8 mouse cellular contexts compared by ENCODE assay signal in genomic region chr1:171150838-171151391, GRCm38 (mm10). TPM values are rescaled to one million over a fixed set of nuclear protein-coding genes. Genes with fewer than 3 reads are reported as not detected.
DNase-seq lines count a peak whose midpoint lies in the region; ATAC-seq lines count a peak whose summit lies in the region.

No protein-coding gene starts in this region.

- peak overlapping the region; percentile 96 for H3K4me3 ChIP-seq in forebrain, embryonic 10.5 days
- H3K4me3 ChIP-seq in hindbrain, embryonic 15.5 days: peak overlapping the region; percentile 77
- peak overlapping the region; percentile 99 for H3K4me3 ChIP-seq in limb, embryonic 15.5 days
- peak overlapping the region; percentile 85 for H3K4me3 ChIP-seq in neural tube, embryonic 12.5 days

- peaks cover 2% of the 10 kb centered on the region for H3K36me3 ChIP-seq in forebrain, embryonic 10.5 days (replicated peaks)
- H3K36me3 ChIP-seq in hindbrain, embryonic 15.5 days: no peaks in the 10 kb centered on the region
- H3K36me3 ChIP-seq in limb, embryonic 15.5 days: peaks cover 2% of the 10 kb centered on the region; the same call in 1 of the 2 replicates
- H3K36me3 ChIP-seq in neural tube, embryonic 12.5 days: 0 out of 2 replicates have a peak, but pooled peaks cover 1% of the 10 kb centered on the region

- no peaks in the 10 kb centered on the region for H3K9me3 ChIP-seq in forebrain, embryonic 10.5 days
- no peaks in the 10 kb centered on the region for H3K9me3 ChIP-seq in hindbrain, embryonic 15.5 days
- no peaks in the 10 kb centered on the region for H3K9me3 ChIP-seq in limb, embryonic 15.5 days
- H3K9me3 ChIP-seq in neural tube, embryonic 12.5 days: no peaks in the 10 kb centered on the region

- peaks cover 11% of the 10 kb centered on the region for H3K27me3 ChIP-seq in forebrain, embryonic 10.5 days (ENCODE audit: poor library complexity, severe bottlenecking)
- H3K27me3 ChIP-seq in hindbrain, embryonic 15.5 days: no peaks in the 10 kb centered on the region
- peaks cover 3% of the 10 kb centered on the region for H3K27me3 ChIP-seq in limb, embryonic 15.5 days
- H3K27me3 ChIP-seq in neural tube, embryonic 12.5 days (replicated peaks): no peaks in the 10 kb centered on the region

- peaks cover 29% of the 10 kb centered on the region for H3K4me1 ChIP-seq in forebrain, embryonic 10.5 days
- H3K4me1 ChIP-seq in hindbrain, embryonic 15.5 days (replicated peaks): peaks cover 22% of the 10 kb centered on the region
- H3K4me1 ChIP-seq in limb, embryonic 15.5 days: peaks cover 14% of the 10 kb centered on the region
- peaks cover 13% of the 10 kb centered on the region for H3K4me1 ChIP-seq in neural tube, embryonic 12.5 days

- 6% methylated on average over 18 of the region's 18 CpGs for WGBS in forebrain, embryonic 10.5 days
- 5% methylated on average over 18 of the region's 18 CpGs for WGBS in hindbrain, embryonic 15.5 days
- 3% methylated on average over 18 of the region's 18 CpGs for WGBS in limb, embryonic 15.5 days
- 8% methylated on average over 18 of the region's 18 CpGs for WGBS in neural tube, embryonic 12.5 days

- peak; percentile 15 for ATAC-seq in activated CD4-positive, CD25-positive, alpha-beta regulatory T cell, adult 4 months
- ATAC-seq in hindbrain, embryonic 15.5 days (ENCODE audit: low FRiP score, low read depth): peak; percentile 56
- no peak for ATAC-seq in limb, embryonic 15.5 days (ENCODE audit: insufficient number of reproducible peaks, low FRiP score, low TSS enrichment, low read depth)
- peak; percentile 35; the same call in 1 of the 2 replicates for ATAC-seq in neural tube, embryonic 12.5 days (ENCODE audit: low FRiP score, low read depth)

- peak overlapping the region; percentile 88 for H3K4me2 ChIP-seq in hindbrain, embryonic 15.5 days
- H3K4me2 ChIP-seq in limb, embryonic 15.5 days: peak overlapping the region; percentile 85
- peak overlapping the region; percentile 78 for H3K4me2 ChIP-seq in neural tube, embryonic 12.5 days (replicated peaks)

- peak overlapping the region; percentile 92 for H3K27ac ChIP-seq in forebrain, embryonic 10.5 days
- peak overlapping the region; percentile 83 for H3K27ac ChIP-seq in hindbrain, embryonic 15.5 days (replicated peaks)
- peak overlapping the region; percentile 90 for H3K27ac ChIP-seq in limb, embryonic 15.5 days
- H3K27ac ChIP-seq in neural tube, embryonic 12.5 days: no peak overlapping the region

- peak overlapping the region; percentile 45 for H3K9ac ChIP-seq in hindbrain, embryonic 15.5 days
- H3K9ac ChIP-seq in limb, embryonic 15.5 days: peak overlapping the region; percentile 90
- H3K9ac ChIP-seq in neural tube, embryonic 12.5 days: peak overlapping the region; percentile 43; the same call in 1 of the 2 replicates

- DNase-seq in kidney, postnatal 10 days: peak; percentile 20
- DNase-seq in kidney, adult 9 months: no peak
- DNase-seq in forebrain, embryonic 10.5 days (ENCODE audit: extremely low spot score, low spot score): peak; percentile 19
- DNase-seq in gastrocnemius, postnatal 10 days: no peak

RNA-seq across cellular contexts. Expression of gene Mpz, which starts 0.4 kb away (rescaled TPM):
- polyA plus RNA-seq in activated CD4-positive, CD25-positive, alpha-beta regulatory T cell, adult 4 months (2017; shearing (Covaris generic)): not detected
- 0.16 and 0.22 TPM in 2 replicates for polyA plus RNA-seq in forebrain, embryonic 10.5 days (2016; fragmentation: Nextera tagmentation; extraction: Ambion mirVana)
- 4.2 and 7.7 TPM in 2 replicates for polyA plus RNA-seq in hindbrain, embryonic 15.5 days (2015; fragmentation: Nextera tagmentation; extraction: Ambion mirVana)
- polyA plus RNA-seq in limb, embryonic 15.5 days (2015; fragmentation: Nextera tagmentation; extraction: Ambion mirVana): 6.8 and 9.3 TPM in 2 replicates
- polyA plus RNA-seq in neural tube, embryonic 12.5 days (2016; fragmentation: Nextera tagmentation; extraction: Ambion mirVana): 6.5 and 7.8 TPM in 2 replicates
- 100 to 1,000 TPM; 478 to 752 TPM for total RNA-seq in gastrocnemius, postnatal 10 days (2021)

RNA-seq across cellular contexts. Expression of gene Sdhc, which starts 0.5 kb away (rescaled TPM):
- 100 to 1,000 TPM; 102 to 131 TPM for polyA plus RNA-seq in activated CD4-positive, CD25-positive, alpha-beta regulatory T cell, adult 4 months (2017; shearing (Covaris generic))
- polyA plus RNA-seq in forebrain, embryonic 10.5 days (2016; fragmentation: Nextera tagmentation; extraction: Ambion mirVana): 266 and 273 TPM in 2 replicates
- 290 and 297 TPM in 2 replicates for polyA plus RNA-seq in hindbrain, embryonic 15.5 days (2015; fragmentation: Nextera tagmentation; extraction: Ambion mirVana)
- 235 and 256 TPM in 2 replicates for polyA plus RNA-seq in limb, embryonic 15.5 days (2015; fragmentation: Nextera tagmentation; extraction: Ambion mirVana)
- polyA plus RNA-seq in neural tube, embryonic 12.5 days (2016; fragmentation: Nextera tagmentation; extraction: Ambion mirVana): 228 and 233 TPM in 2 replicates
- total RNA-seq in gastrocnemius, postnatal 10 days (2021): 100 to 1,000 TPM; 568 to 707 TPM

RNA-seq across cellular contexts. Expression of gene Cfap126, which starts 37.2 kb away (rescaled TPM):
- polyA plus RNA-seq in activated CD4-positive, CD25-positive, alpha-beta regulatory T cell, adult 4 months (2017; shearing (Covaris generic)): 1 to 10 TPM; 2.1 to 2.4 TPM
- polyA plus RNA-seq in forebrain, embryonic 10.5 days (2016; fragmentation: Nextera tagmentation; extraction: Ambion mirVana): 2.2 and 2.8 TPM in 2 replicates
- 7.7 and 14.1 TPM in 2 replicates for polyA plus RNA-seq in hindbrain, embryonic 15.5 days (2015; fragmentation: Nextera tagmentation; extraction: Ambion mirVana)
- polyA plus RNA-seq in limb, embryonic 15.5 days (2015; fragmentation: Nextera tagmentation; extraction: Ambion mirVana): 1.1 and 2.2 TPM in 2 replicates
- polyA plus RNA-seq in neural tube, embryonic 12.5 days (2016; fragmentation: Nextera tagmentation; extraction: Ambion mirVana): 1.7 and 2.3 TPM in 2 replicates
- 1 to 10 TPM; 1.2 to 1.8 TPM for total RNA-seq in gastrocnemius, postnatal 10 days (2021)

RNA-seq across cellular contexts. Expression of gene Pcp4l1, which starts 45.2 kb away (rescaled TPM):
- polyA plus RNA-seq in activated CD4-positive, CD25-positive, alpha-beta regulatory T cell, adult 4 months (2017; shearing (Covaris generic)): not detected
- 5.4 and 7.3 TPM in 2 replicates for polyA plus RNA-seq in forebrain, embryonic 10.5 days (2016; fragmentation: Nextera tagmentation; extraction: Ambion mirVana)
- polyA plus RNA-seq in hindbrain, embryonic 15.5 days (2015; fragmentation: Nextera tagmentation; extraction: Ambion mirVana): 32.4 and 48.4 TPM in 2 replicates
- polyA plus RNA-seq in limb, embryonic 15.5 days (2015; fragmentation: Nextera tagmentation; extraction: Ambion mirVana): 5.8 and 7.1 TPM in 2 replicates
- polyA plus RNA-seq in neural tube, embryonic 12.5 days (2016; fragmentation: Nextera tagmentation; extraction: Ambion mirVana): 5.9 and 6.2 TPM in 2 replicates
- 10 to 100 TPM; 11.6 to 11.8 TPM for total RNA-seq in gastrocnemius, postnatal 10 days (2021)

Comparison
In these comparisons a context has a peak if more than half of its experiments do, and no peak if none do; other contexts are left out.
1. DNase-seq: peak in kidney, postnatal 10 days (single experiment) and forebrain, embryonic 10.5 days (single experiment); none in kidney, adult 9 months (single experiment) and gastrocnemius, postnatal 10 days (single experiment).
2. Peak in every context shown above with its lines, with median percentiles within 50 percentile points of each other: H3K4me3 ChIP-seq, H3K4me2 ChIP-seq and H3K9ac ChIP-seq.